Mouse (Mus musculus): ENCODE measurements around the gene Lamp3.
"Not testable (repeated sequence)": the region's sequence is repeated elsewhere in the genome, so short reads cannot be mapped to it uniquely, and the experiment has no call there.

Lamp3 gene

GRCm38 (mm10) chr16:19706216-19706615 is at the start of gene Lamp3:
Gene Lamp3, minus strand, starts transcription at chr16:19706375.
- DNase-seq (ENCODE audit: low spot score), result no peak

GRCm38 (mm10) chr16:19732896-19733295 is 26.7 kb upstream of the Lamp3 start:
- DNase-seq (ENCODE audit: low spot score), result no peak

- not testable (repeated sequence) for DNase-seq (ENCODE audit: low spot score)
Observed at GRCm38 (mm10) chr16:19724139-19724538, 18.0 kb upstream of the Lamp3 start.

- DNase-seq (ENCODE audit: low spot score), result no peak
Observed at GRCm38 (mm10) chr16:19720959-19721358, 14.8 kb upstream of the Lamp3 start.

GRCm38 (mm10) chr16:19707381-19707780 is 1.2 kb upstream of the Lamp3 start:
- no peak for DNase-seq (ENCODE audit: low spot score)

GRCm38 (mm10) chr16:19699207-19699606 is 7.0 kb downstream of the Lamp3 start:
- DNase-seq (ENCODE audit: low spot score), result no peak

GRCm38 (mm10) chr16:19670768-19671357 is 35.3 kb downstream of the Lamp3 start:
- DNase-seq (ENCODE audit: low spot score), result no peak

- no peak for DNase-seq (ENCODE audit: low spot score)
Observed at GRCm38 (mm10) chr16:19666312-19666711, 39.9 kb downstream of the Lamp3 start.

- no peak for DNase-seq (ENCODE audit: low spot score)
Observed at GRCm38 (mm10) chr16:19629816-19630215, 76.4 kb downstream of the Lamp3 start, which contains the start of gene Olfr171. Gene Olfr171, minus strand, starts transcription at chr16:19629916.

GRCm38 (mm10) chr16:19611782-19612181 is 94.4 kb downstream of the Lamp3 start, which contains the start of gene Olfr170:
Gene Olfr170, minus strand, starts transcription at chr16:19611882.
- DNase-seq (ENCODE audit: low spot score), result not testable (repeated sequence)
